Mouse (Mus musculus) heart, postnatal 0 days (tissue): ENCODE measurements at regions not wholly inside any gene's neighbourhood (a gene's known extent, or its start where the extent isn't known, plus 50 kb on each side); places are given as distances from the start of the nearest gene placed in this dataset.

Experiments
- CTCF ChIP-seq: IDR thresholded peaks from 2 replicates; pipeline ENCODE4 v1.5.1; 2016; ENCODE audit warnings: antibody characterized with exemption, control low read depth, low read depth
- EP300 ChIP-seq: IDR thresholded peaks from 2 replicates; pipeline ENCODE4 v1.6.1; 2016; ENCODE audit warnings: antibody characterized with exemption, low read depth

GRCm38 (mm10) chr14:91020099-91020498 is 2548.9 kb upstream of the Pcdh20 start:
- no peak for TF ChIP-seq CTCF
- TF ChIP-seq EP300, result no peak
